Mouse (Mus musculus) liver, adult 2 months (tissue): ENCODE measurements around the gene Cd180.

ENCODE experiments used
- CTCF ChIP-seq: fragments of 200-500 bp; IDR thresholded peaks from 2 replicates; pipeline ENCODE4 v1.5.1; 2011; ENCODE audit warnings: low read depth, low read length, control low read depth
- POLR2A ChIP-seq: fragments of 200-500 bp; IDR thresholded peaks from 2 replicates; pipeline ENCODE4 v1.6.1; 2011; ENCODE audit warnings: low read length, control low read depth; ENCODE audit not compliant: insufficient read depth; ENCODE audit errors: extremely low read depth

DNA sequence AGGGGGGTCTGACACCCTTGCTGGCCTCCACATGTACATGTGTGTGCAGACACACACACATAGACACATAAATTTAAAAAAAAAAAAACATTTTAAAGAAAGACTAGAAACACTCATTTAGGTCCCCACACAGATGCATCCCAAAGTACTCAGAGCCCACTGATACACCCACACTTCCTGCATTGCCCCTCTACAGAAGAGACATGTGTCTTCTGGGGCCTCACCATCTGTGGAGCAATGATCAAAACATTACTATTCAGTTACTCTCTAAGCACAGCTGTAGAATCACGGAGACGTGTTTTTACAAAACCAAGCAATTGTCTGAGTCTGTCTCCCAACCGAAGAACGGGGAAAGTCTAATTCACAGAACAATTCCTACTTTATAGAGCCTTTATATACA, 45.8 kb upstream of the Cd180 start:
- TF ChIP-seq CTCF (no peak), POLR2A (no peak)
